Mouse (Mus musculus) C2C12 (cell line): ENCODE results near the gene Eif1b.

Experiments
- CEBPB ChIP-seq: IDR thresholded peaks from one replicate; pipeline ENCODE4 v1.6.1; 2011; ENCODE audit warnings: low read depth, mild to moderate bottlenecking, control low read depth, moderate library complexity
- CTCF ChIP-seq: IDR thresholded peaks from one replicate; pipeline ENCODE4 v1.5.1; 2011; ENCODE audit not compliant: control insufficient read depth, insufficient read depth, insufficient read length
- FOSL1 ChIP-seq: IDR thresholded peaks from one replicate; pipeline ENCODE4 v1.8.0; 2011; ENCODE audit warnings: mild to moderate bottlenecking, low read length; ENCODE audit not compliant: poor library complexity, insufficient read depth, severe bottlenecking
- MAX ChIP-seq: IDR thresholded peaks from one replicate; pipeline ENCODE4 v1.6.1; 2011; ENCODE audit warnings: mild to moderate bottlenecking, control low read depth
- MYOD1 ChIP-seq: IDR thresholded peaks from one replicate; pipeline ENCODE4 v1.6.1; 2011; ENCODE audit warnings: low read depth; ENCODE audit not compliant: control insufficient read depth, insufficient read length

- TF ChIP-seq CTCF (no peak), MYOD1 (no peak), CEBPB (no peak), MAX (no peak), FOSL1 (no peak)
Observed at GRCm38 (mm10) chr9:120532691-120533090, 40.7 kb downstream of the Eif1b start.
